Mouse (Mus musculus) thymus, adult 18-20 months (tissue): ENCODE results near the gene Scfd2.

Source experiments
- DNase-seq, 2 experiments: peaks; one replicate each; pipeline ENCODE4 v3.0.0; 2022; ENCODE audit warnings: mixed read lengths in 2 of 2

Gene Scfd2

GRCm38 (mm10) chr5:74164547-74164946 lies 367.0 kb downstream of the Scfd2 start:
- no peak for DNase-seq

- DNase-seq: no peak
Measured at GRCm38 (mm10) chr5:74163141-74163540, 368.4 kb downstream of the Scfd2 start.

- no peak for DNase-seq
Measured at GRCm38 (mm10) chr5:74162013-74162412, 369.5 kb downstream of the Scfd2 start.

GRCm38 (mm10) chr5:74161297-74161926 lies 370.1 kb downstream of the Scfd2 start:
- no peak for DNase-seq

GRCm38 (mm10) chr5:74160349-74160748 lies 371.2 kb downstream of the Scfd2 start:
- DNase-seq: no peak

GRCm38 (mm10) chr5:74159906-74160305 lies 371.7 kb downstream of the Scfd2 start:
- no peak for DNase-seq

GRCm38 (mm10) chr5:74158929-74159632 lies 372.5 kb downstream of the Scfd2 start:
- DNase-seq: no peak

- DNase-seq: no peak
Measured at GRCm38 (mm10) chr5:74155860-74156351, 375.7 kb downstream of the Scfd2 start.
